Mouse (Mus musculus) lung, embryonic 15.5 days (tissue): ENCODE results near the gene Adamtsl4. TPM values are rescaled to one million over a fixed set of nuclear protein-coding genes. Genes with fewer than 3 reads are reported as not detected.
"Not testable (repeated sequence)": the region's sequence is repeated elsewhere in the genome, so short reads cannot be mapped to it uniquely, and the experiment has no call there.

Source experiments
- ATAC-seq: fragments of 200-750 bp; cut with Nextera tagmentation; 2 replicates; pipeline ENCODE4 v1.8.0; 2017; ENCODE audit warnings: moderate number of reproducible peaks, borderline replicate concordance; ENCODE audit not compliant: low FRiP score, low TSS enrichment; ENCODE audit errors: extremely low read depth
- H3K27ac ChIP-seq: fragments of 300-500 bp; sonication (generic); 2 replicates; pipeline ENCODE4 v1.5.1; 2015; ENCODE audit warnings: moderate library complexity, mild to moderate bottlenecking, inconsistent platforms
- H3K27me3 ChIP-seq: fragments of 300-500 bp; sonication (generic); 2 replicates; pipeline ENCODE4 v1.6.1; 2015; ENCODE audit warnings: inconsistent platforms
- H3K36me3 ChIP-seq: fragments of 300-500 bp; sonication (generic); 2 replicates; pipeline ENCODE4 v1.6.1; 2015; ENCODE audit warnings: inconsistent platforms
- H3K4me1 ChIP-seq: fragments of 300-500 bp; sonication (generic); 2 replicates; pipeline ENCODE4 v1.6.1; 2015; ENCODE audit warnings: inconsistent platforms
- H3K4me2 ChIP-seq: fragments of 300-500 bp; sonication (generic); 2 replicates; pipeline ENCODE4 v1.6.1; 2015; ENCODE audit warnings: inconsistent platforms, mild to moderate bottlenecking, moderate library complexity
- H3K4me3 ChIP-seq: fragments of 300-500 bp; sonication (generic); 2 replicates; pipeline ENCODE4 v1.5.1; 2015; ENCODE audit warnings: mild to moderate bottlenecking, inconsistent platforms
- H3K9ac ChIP-seq: fragments of 300-500 bp; sonication (generic); 2 replicates; pipeline ENCODE4 v1.6.1; 2015; ENCODE audit warnings: inconsistent platforms
- H3K9me3 ChIP-seq: fragments of 300-500 bp; sonication (generic); 2 replicates; pipeline ENCODE4 v1.6.1; 2016; ENCODE audit warnings: inconsistent platforms
- WGBS: fragments of 180-500 bp; shearing (Covaris S2); methylation state at CpG from one replicate; pipeline ENCODE4 v1.1.7; 2015; 5-methylcytosine and 5-hydroxymethylcytosine counted together
- polyA plus RNA-seq: library from polyadenylated mRNA; unstranded; fragments of >200 nt; fragmentation: Nextera tagmentation; extraction: Ambion mirVana; gene quantifications from 2 replicates; pipeline ENCODE4 v1.2.1, GENCODE M21; 2015

The Adamtsl4 gene
- polyA plus RNA-seq, 1 experiment from 2014 or later: 5.7 TPM

- H3K36me3 ChIP-seq: peaks cover 12% of the 10 kb centered on the region; the same call in 1 of the 2 replicates
- WGBS: 11% methylated on average over 11 of the region's 11 CpGs
- no peak overlapping the region; the same call in 1 of the 2 replicates for H3K4me3 ChIP-seq
- H3K27ac ChIP-seq: peak overlapping the region; percentile 95
- peak overlapping the region; percentile 40 for H3K4me2 ChIP-seq
- peaks cover 60% of the 10 kb centered on the region for H3K4me1 ChIP-seq
- no peaks in the 10 kb centered on the region for H3K27me3 ChIP-seq
- H3K9me3 ChIP-seq: no peaks in the 10 kb centered on the region
- H3K9ac ChIP-seq: peak overlapping the region; percentile 11; the same call in 1 of the 2 replicates
- no peak for ATAC-seq
Observed at GRCm38 (mm10) chr3:95673707-95674211, 14.0 kb downstream of the Adamtsl4 start.

GRCm38 (mm10) chr3:95672861-95673706, 14.6 kb downstream of the Adamtsl4 start:
- Histone ChIP-seq H3K36me3 (peaks cover 12% of the 10 kb centered on the region; the same call in 1 of the 2 replicates), H3K9ac (peak overlapping the region; percentile 11; the same call in 1 of the 2 replicates), H3K27me3 (no peaks in the 10 kb centered on the region), H3K4me3 (no peak overlapping the region; the same call in 1 of the 2 replicates), H3K27ac (peak overlapping the region; percentile 95), H3K9me3 (no peaks in the 10 kb centered on the region), H3K4me2 (peak overlapping the region; percentile 40), H3K4me1 (peaks cover 67% of the 10 kb centered on the region)
- no peak for ATAC-seq
- 22% methylated on average over 10 of the region's 10 CpGs for WGBS

GRCm38 (mm10) chr3:95672461-95672860, 15.3 kb downstream of the Adamtsl4 start:
- no peaks in the 10 kb centered on the region for H3K9me3 ChIP-seq
- 0 out of 2 replicates have a peak overlapping the region, but pooled peaks have one; percentile 0 for H3K9ac ChIP-seq
- peaks cover 73% of the 10 kb centered on the region for H3K4me1 ChIP-seq
- no peaks in the 10 kb centered on the region for H3K27me3 ChIP-seq
- no peak for ATAC-seq
- H3K4me3 ChIP-seq: no peak overlapping the region
- WGBS: 34% methylated on average over 3 of the region's 3 CpGs
- peak overlapping the region; percentile 40; the same call in 1 of the 2 replicates for H3K4me2 ChIP-seq
- peaks cover 12% of the 10 kb centered on the region; the same call in 1 of the 2 replicates for H3K36me3 ChIP-seq
- H3K27ac ChIP-seq: peak overlapping the region; percentile 95

GRCm38 (mm10) chr3:95671201-95671600, 16.5 kb downstream of the Adamtsl4 start:
- WGBS: 64% methylated on average over 5 of the region's 5 CpGs
- peak overlapping the region; percentile 95 for H3K27ac ChIP-seq
- no peak overlapping the region for H3K9ac ChIP-seq

GRCm38 (mm10) chr3:95670419-95670818, 17.3 kb downstream of the Adamtsl4 start:
- ATAC-seq, H3K27ac ChIP-seq, H3K4me3 ChIP-seq, H3K9me3 ChIP-seq, H3K27me3 ChIP-seq, H3K9ac ChIP-seq, H3K4me2 ChIP-seq: not testable (repeated sequence)
- Histone ChIP-seq H3K4me1 (peaks cover 78% of the 10 kb centered on the region), H3K36me3 (peaks cover 12% of the 10 kb centered on the region; the same call in 1 of the 2 replicates)
- WGBS: 91% methylated on average over 3 of the region's 3 CpGs

More at GRCm38 (mm10) chr3:95671201-95671600, 16.5 kb downstream of the Adamtsl4 start:
- Histone ChIP-seq H3K4me3 (no peak overlapping the region), H3K4me1 (peaks cover 80% of the 10 kb centered on the region), H3K4me2 (no peak overlapping the region), H3K9me3 (no peaks in the 10 kb centered on the region), H3K27me3 (no peaks in the 10 kb centered on the region), H3K36me3 (peaks cover 12% of the 10 kb centered on the region; the same call in 1 of the 2 replicates)
- no peak for ATAC-seq

GRCm38 (mm10) chr3:95669309-95669665, 18.4 kb downstream of the Adamtsl4 start:
- peaks cover 15% of the 10 kb centered on the region for H3K36me3 ChIP-seq
- peaks cover 73% of the 10 kb centered on the region for H3K4me1 ChIP-seq
- no peak overlapping the region for H3K4me3 ChIP-seq
- no peak for ATAC-seq
- peak overlapping the region; percentile 35; the same call in 1 of the 2 replicates for H3K27ac ChIP-seq
- H3K27me3 ChIP-seq: no peaks in the 10 kb centered on the region
- H3K4me2 ChIP-seq: no peak overlapping the region
- H3K9me3 ChIP-seq: no peaks in the 10 kb centered on the region
- no peak overlapping the region for H3K9ac ChIP-seq
- 89% methylated on average over 3 of the region's 3 CpGs for WGBS

GRCm38 (mm10) chr3:95668589-95669308, 19.0 kb downstream of the Adamtsl4 start:
- Histone ChIP-seq H3K4me2 (peak overlapping the region; percentile 4; the same call in 1 of the 2 replicates), H3K4me1 (peaks cover 73% of the 10 kb centered on the region), H3K27ac (peak overlapping the region; percentile 94), H3K4me3 (no peak overlapping the region), H3K36me3 (peaks cover 20% of the 10 kb centered on the region), H3K9ac (no peak overlapping the region), H3K27me3 (no peaks in the 10 kb centered on the region), H3K9me3 (no peaks in the 10 kb centered on the region)
- ATAC-seq: no peak
- 49% methylated on average over 7 of the region's 7 CpGs for WGBS

GRCm38 (mm10) chr3:95668026-95668425, 19.7 kb downstream of the Adamtsl4 start:
- Histone ChIP-seq H3K9ac (peak overlapping the region; percentile 16; the same call in 1 of the 2 replicates), H3K36me3 (peaks cover 27% of the 10 kb centered on the region), H3K27me3 (no peaks in the 10 kb centered on the region), H3K4me2 (peak overlapping the region; percentile 15), H3K9me3 (no peaks in the 10 kb centered on the region), H3K4me1 (peaks cover 72% of the 10 kb centered on the region), H3K27ac (peak overlapping the region; percentile 94), H3K4me3 (no peak overlapping the region)
- 14% methylated on average over 7 of the region's 7 CpGs for WGBS
- peak; percentile 40; the same call in 1 of the 2 replicates for ATAC-seq

- H3K4me2 ChIP-seq: peak overlapping the region; percentile 15
- H3K36me3 ChIP-seq: peaks cover 32% of the 10 kb centered on the region
- H3K27ac ChIP-seq: peak overlapping the region; percentile 94
- ATAC-seq: no peak
- peak overlapping the region; percentile 16; the same call in 1 of the 2 replicates for H3K9ac ChIP-seq
- no peaks in the 10 kb centered on the region for H3K9me3 ChIP-seq
- WGBS: 22% methylated on average over 4 of the region's 4 CpGs
- H3K27me3 ChIP-seq: no peaks in the 10 kb centered on the region
- peaks cover 72% of the 10 kb centered on the region for H3K4me1 ChIP-seq
- H3K4me3 ChIP-seq: no peak overlapping the region
Observed at GRCm38 (mm10) chr3:95667521-95667920, 20.2 kb downstream of the Adamtsl4 start.

- 18% methylated on average over 6 of the region's 6 CpGs for WGBS
Observed at GRCm38 (mm10) chr3:95666124-95666844, 21.4 kb downstream of the Adamtsl4 start.

GRCm38 (mm10) chr3:95664940-95665352, 22.8 kb downstream of the Adamtsl4 start:
- 84% methylated on average over 4 of the region's 4 CpGs for WGBS
- Histone ChIP-seq H3K4me2 (no peak overlapping the region), H3K4me1 (peaks cover 76% of the 10 kb centered on the region), H3K27me3 (no peaks in the 10 kb centered on the region), H3K36me3 (peaks cover 39% of the 10 kb centered on the region), H3K27ac (peak overlapping the region; percentile 94), H3K9me3 (no peaks in the 10 kb centered on the region), H3K4me3 (no peak overlapping the region), H3K9ac (no peak overlapping the region)
- no peak for ATAC-seq

More at GRCm38 (mm10) chr3:95666124-95666844, 21.4 kb downstream of the Adamtsl4 start:
- H3K9me3 ChIP-seq: no peaks in the 10 kb centered on the region
- no peak overlapping the region for H3K4me2 ChIP-seq
- ATAC-seq: peak; percentile 55
- H3K4me1 ChIP-seq: peaks cover 74% of the 10 kb centered on the region
- H3K27me3 ChIP-seq: no peaks in the 10 kb centered on the region
- no peak overlapping the region for H3K4me3 ChIP-seq
- peak overlapping the region; percentile 94 for H3K27ac ChIP-seq
- peaks cover 41% of the 10 kb centered on the region for H3K36me3 ChIP-seq
- H3K9ac ChIP-seq: no peak overlapping the region
